Mouse (Mus musculus) heart, adult 2 months (tissue): ENCODE data around the gene Pbld1. TPM values are rescaled to one million over a fixed set of nuclear protein-coding genes. Genes with fewer than 3 reads are reported as not detected.

ENCODE experiments used
- DNase-seq, 2 experiments: peaks; one replicate each; pipeline ENCODE4 v3.0.0; 2021
- H3K27ac ChIP-seq: fragments of 200-600 bp; 2 replicates; pipeline ENCODE4 v1.8.1; 2022
- H3K27me3 ChIP-seq: fragments of 200-500 bp; 2 replicates; pipeline ENCODE4 v1.6.1; 2012; ENCODE audit warnings: mild to moderate bottlenecking, low read length, inconsistent platforms, mixed read lengths; ENCODE audit not compliant: control insufficient read depth, insufficient read depth
- H3K36me3 ChIP-seq: fragments of 200-500 bp; 2 replicates; pipeline ENCODE4 v1.6.1; 2012; ENCODE audit warnings: low read length, inconsistent platforms; ENCODE audit not compliant: control insufficient read depth, insufficient read depth
- H3K4me1 ChIP-seq: fragments of 200-500 bp; 2 replicates; pipeline ENCODE4 v1.6.1; 2011; ENCODE audit warnings: low read length; ENCODE audit not compliant: control insufficient read depth, insufficient read depth
- H3K4me3 ChIP-seq: fragments of 200-600 bp; 2 replicates; pipeline ENCODE4 v1.8.1; 2022
- H3K79me2 ChIP-seq: fragments of 200-500 bp; replicated peaks from 2 replicates; pipeline ENCODE4 v1.6.1; 2012; ENCODE audit warnings: mild to moderate bottlenecking, inconsistent platforms, low read length, moderate library complexity, mixed read lengths; ENCODE audit not compliant: control insufficient read depth, insufficient read depth
- H3K9ac ChIP-seq: fragments of 200-500 bp; 2 replicates; pipeline ENCODE4 v1.6.1; 2012; ENCODE audit warnings: low read depth, mild to moderate bottlenecking, control low read depth, inconsistent platforms, low read length, mixed read lengths
- CTCF ChIP-seq: fragments of 200-600 bp; IDR thresholded peaks from 2 replicates; pipeline ENCODE4 v1.8.1; 2022; ENCODE audit warnings: antibody characterized with exemption, mild to moderate bottlenecking, moderate library complexity
- EP300 ChIP-seq: fragments of 200-500 bp; IDR thresholded peaks from 2 replicates; pipeline ENCODE4 v1.6.1; 2011; ENCODE audit warnings: low read depth, low read length, control low read depth; ENCODE audit not compliant: insufficient read depth
- POLR2A ChIP-seq: fragments of 200-500 bp; IDR thresholded peaks from 2 replicates; pipeline ENCODE4 v1.6.1; 2011; ENCODE audit warnings: mild to moderate bottlenecking, low read depth, low read length, control low read depth; ENCODE audit not compliant: insufficient read depth
- WGBS: fragments of 180-500 bp; shearing (Covaris S2); methylation state at CpG from one replicate; pipeline ENCODE4 v1.1.7; 2018; 5-methylcytosine and 5-hydroxymethylcytosine counted together
- intact Hi-C: fragments of 180-260 bp; cut with DNase I; formaldehyde crosslinking; loops from one replicate; pipeline ENCODE4 v1.15.1; 2025
- polyA plus RNA-seq: library from polyadenylated mRNA; depleted of rRNA; stranded (reverse); fragments of >200 nt; gene quantifications from 2 replicates; pipeline ENCODE4 v1.2.3, GENCODE M21; 2012
- total RNA-seq, 2 experiments: library from RNA; stranded (reverse); gene quantifications; 2 replicates each; pipeline ENCODE4 v1.2.3; 2021

Pbld1 gene
- total and polyA plus RNA-seq, 3 experiments = 0.89 to 1.5 (median 1.2) TPM

DNA sequence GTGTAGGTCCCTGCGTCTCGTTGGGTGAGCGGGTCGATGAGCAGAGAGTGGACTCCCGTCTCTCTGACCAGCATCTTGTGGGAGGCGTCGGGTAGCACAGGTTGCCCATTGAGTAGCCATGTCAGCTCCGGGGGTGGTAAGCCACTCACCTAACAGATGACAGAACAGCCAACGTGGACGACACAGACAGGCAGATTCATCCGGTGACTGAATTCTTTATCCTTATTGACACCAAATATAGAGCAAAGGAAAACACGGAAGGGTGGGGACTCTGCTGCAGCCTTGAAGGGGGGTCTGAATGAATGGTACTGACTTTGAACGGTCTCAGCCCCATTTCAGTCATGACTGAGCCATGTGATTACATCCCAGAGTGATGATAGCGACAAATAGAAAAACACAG is 62.0 kb downstream of the Pbld1 start:
- DNase-seq = no peak
- Histone ChIP-seq H3K27ac (no peak overlapping the region), H3K79me2 (no peaks in the 10 kb centered on the region), H3K36me3 (no peaks in the 10 kb centered on the region), H3K27me3 (no peaks in the 10 kb centered on the region), H3K4me3 (no peak overlapping the region), H3K4me1 (no peaks in the 10 kb centered on the region), H3K9ac (no peak overlapping the region)
- intact Hi-C loops = no loop called here
- WGBS = 84% methylated on average over 14 of the region's 14 CpGs
- no peak for TF ChIP-seq CTCF
- TF ChIP-seq EP300 = no peak
- TF ChIP-seq POLR2A = no peak

DNA sequence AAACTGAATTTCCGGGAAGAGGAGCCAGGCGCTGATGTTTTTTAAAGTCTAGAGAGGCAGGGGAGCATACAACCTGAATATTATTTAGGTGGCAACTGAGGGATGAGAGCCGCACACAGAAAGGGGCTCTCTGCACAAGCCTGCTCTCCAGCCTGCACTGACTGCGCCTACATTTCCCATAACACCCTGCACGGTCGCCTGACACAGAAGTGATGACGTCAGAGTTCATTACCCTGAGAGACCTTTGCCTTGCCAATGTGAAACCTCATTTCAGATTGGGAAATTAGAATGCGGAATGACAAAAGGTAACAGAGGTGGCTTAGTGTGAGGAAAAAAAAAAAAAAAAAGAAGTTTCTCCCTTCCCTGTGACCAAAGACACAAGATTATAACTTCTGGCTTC is 62.6 kb downstream of the Pbld1 start:
- DNase-seq = no peak
- TF ChIP-seq CTCF (no peak), POLR2A (no peak), EP300 (no peak)
- 44% methylated on average over 8 of the region's 8 CpGs for WGBS
- Histone ChIP-seq H3K4me1 (no peaks in the 10 kb centered on the region), H3K79me2 (no peaks in the 10 kb centered on the region), H3K27ac (no peak overlapping the region), H3K27me3 (no peaks in the 10 kb centered on the region), H3K4me3 (no peak overlapping the region), H3K9ac (no peak overlapping the region), H3K36me3 (no peaks in the 10 kb centered on the region)
- intact Hi-C loops = no loop called here

DNA sequence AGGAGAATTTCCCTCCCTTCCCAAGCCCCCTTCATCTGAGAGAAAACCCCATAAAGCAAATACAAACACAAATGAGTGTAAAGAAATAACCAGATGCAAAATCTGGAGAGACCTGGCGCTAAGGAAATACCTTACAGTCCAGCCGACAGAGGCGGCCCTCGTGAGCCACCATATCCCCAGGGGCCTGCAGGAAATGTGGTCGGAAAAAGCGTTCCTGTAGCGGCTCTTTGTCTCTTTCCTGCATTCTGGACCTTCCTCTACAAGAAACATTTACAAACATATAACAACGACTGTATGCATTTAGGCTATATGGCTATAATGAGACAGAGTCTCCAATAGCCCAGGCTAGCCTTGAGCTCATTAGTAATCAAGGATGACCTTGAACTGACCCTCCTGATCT is 63.2 kb downstream of the Pbld1 start:
- peaks cover 2% of the 10 kb centered on the region; the same call in 1 of the 2 replicates for H3K4me1 ChIP-seq
- no peaks in the 10 kb centered on the region for H3K27me3 ChIP-seq
- 49% methylated on average over 8 of the region's 8 CpGs for WGBS
- no peaks in the 10 kb centered on the region for H3K36me3 ChIP-seq
- no peak overlapping the region for H3K9ac ChIP-seq
- no peak overlapping the region for H3K27ac ChIP-seq
- intact Hi-C loops = no loop called here
- H3K4me3 ChIP-seq = no peak overlapping the region
- TF ChIP-seq CTCF (no peak), POLR2A (no peak), EP300 (no peak)
- no peak for DNase-seq
- H3K79me2 ChIP-seq = no peaks in the 10 kb centered on the region

DNA sequence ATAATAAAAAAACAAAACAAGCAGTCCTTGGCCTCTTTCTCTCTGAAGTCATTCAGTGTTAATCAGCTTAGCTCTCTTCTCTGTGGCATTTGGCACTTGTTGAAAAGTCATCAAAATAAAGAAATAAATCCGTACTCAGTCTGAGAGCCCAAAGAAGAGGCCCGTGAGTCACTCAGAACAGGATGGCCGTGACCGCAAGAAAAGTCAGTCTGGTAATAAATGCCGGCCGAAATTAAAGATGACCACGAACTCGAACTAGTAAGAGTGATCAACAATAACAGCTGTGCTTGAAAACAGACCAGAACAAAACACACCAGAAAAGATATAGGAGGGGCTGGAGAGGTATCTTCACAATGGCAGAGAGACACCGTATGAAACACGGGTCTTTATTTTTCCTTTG is 64.1 kb downstream of the Pbld1 start:
- H3K4me3 ChIP-seq = no peak overlapping the region
- intact Hi-C loops = no loop called here
- H3K36me3 ChIP-seq = no peaks in the 10 kb centered on the region
- H3K79me2 ChIP-seq = no peaks in the 10 kb centered on the region
- no peak overlapping the region for H3K9ac ChIP-seq
- no peak for TF ChIP-seq CTCF
- no peak for TF ChIP-seq POLR2A
- no peak for TF ChIP-seq EP300
- H3K4me1 ChIP-seq = peaks cover 3% of the 10 kb centered on the region; the same call in 1 of the 2 replicates
- DNase-seq = no peak
- H3K27me3 ChIP-seq = no peaks in the 10 kb centered on the region
- WGBS = 90% methylated on average over 10 of the region's 10 CpGs
- no peak overlapping the region for H3K27ac ChIP-seq

DNA sequence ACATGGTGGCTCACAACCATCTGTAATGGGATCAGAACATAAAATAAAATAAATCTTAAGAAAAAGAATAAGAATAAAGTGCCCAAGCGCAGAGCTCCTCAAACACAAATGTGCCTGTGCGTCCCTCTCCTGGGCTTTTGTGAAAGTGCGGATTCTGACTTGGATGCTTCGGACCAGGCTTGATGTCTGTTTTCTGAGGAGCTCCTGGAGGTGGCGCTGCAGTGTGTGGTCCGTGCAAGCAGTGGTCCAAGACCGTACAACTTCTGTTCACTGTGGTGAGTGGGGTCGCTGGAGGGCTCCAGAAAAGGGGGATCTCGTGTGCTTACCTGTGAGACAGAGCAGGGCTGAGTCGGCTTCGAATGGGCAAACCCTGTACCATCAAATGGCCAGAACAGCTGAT is 65.4 kb downstream of the Pbld1 start:
- no peak for DNase-seq
- 51% methylated on average over 11 of the region's 11 CpGs for WGBS

DNA sequence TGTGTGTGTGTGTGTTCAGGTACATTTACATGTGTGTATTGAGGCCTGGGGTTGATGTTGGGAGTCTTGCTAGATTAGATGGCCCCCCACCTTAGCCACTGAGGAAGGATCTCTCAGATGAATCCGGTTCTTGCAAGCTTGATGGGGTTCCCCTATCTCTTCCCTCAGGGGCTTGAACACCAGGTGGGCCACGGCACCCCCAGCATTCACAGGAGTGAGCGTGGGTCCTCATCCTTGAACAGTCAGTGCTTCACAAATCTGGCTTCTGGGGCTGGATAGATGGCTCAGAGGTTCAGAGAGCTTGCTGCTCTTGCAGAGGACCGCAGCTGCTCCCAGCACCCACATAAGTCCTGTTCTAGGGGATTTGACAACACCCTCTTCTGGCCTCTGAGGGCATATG is 66.2 kb downstream of the Pbld1 start:
- Histone ChIP-seq H3K9ac (no peak overlapping the region), H3K4me1 (peaks cover 3% of the 10 kb centered on the region; the same call in 1 of the 2 replicates), H3K27me3 (no peaks in the 10 kb centered on the region), H3K4me3 (no peak overlapping the region), H3K79me2 (no peaks in the 10 kb centered on the region), H3K27ac (no peak overlapping the region), H3K36me3 (no peaks in the 10 kb centered on the region)
- TF ChIP-seq POLR2A (no peak), CTCF (no peak), EP300 (no peak)
- intact Hi-C loops = no loop called here
- DNase-seq = no peak
- 77% methylated on average over 4 of the region's 4 CpGs for WGBS

More for the DNA sequence above, 65.4 kb downstream of the Pbld1 start:
- Histone ChIP-seq H3K4me1 (peaks cover 3% of the 10 kb centered on the region; the same call in 1 of the 2 replicates), H3K4me3 (no peak overlapping the region), H3K9ac (no peak overlapping the region), H3K27ac (no peak overlapping the region), H3K79me2 (no peaks in the 10 kb centered on the region), H3K27me3 (no peaks in the 10 kb centered on the region), H3K36me3 (no peaks in the 10 kb centered on the region)
- TF ChIP-seq EP300 = no peak
- peak; percentile 23 for TF ChIP-seq CTCF
- TF ChIP-seq POLR2A = no peak
- intact Hi-C loops = no loop called here
